Mouse (Mus musculus) urinary bladder, postnatal 10 days (tissue): ENCODE data around the gene Scn4a.

ENCODE experiments used
- DNase-seq: peaks from one replicate; pipeline ENCODE4 v3.0.0; 2022; ENCODE audit warnings: low spot score

The Scn4a gene

DNA sequence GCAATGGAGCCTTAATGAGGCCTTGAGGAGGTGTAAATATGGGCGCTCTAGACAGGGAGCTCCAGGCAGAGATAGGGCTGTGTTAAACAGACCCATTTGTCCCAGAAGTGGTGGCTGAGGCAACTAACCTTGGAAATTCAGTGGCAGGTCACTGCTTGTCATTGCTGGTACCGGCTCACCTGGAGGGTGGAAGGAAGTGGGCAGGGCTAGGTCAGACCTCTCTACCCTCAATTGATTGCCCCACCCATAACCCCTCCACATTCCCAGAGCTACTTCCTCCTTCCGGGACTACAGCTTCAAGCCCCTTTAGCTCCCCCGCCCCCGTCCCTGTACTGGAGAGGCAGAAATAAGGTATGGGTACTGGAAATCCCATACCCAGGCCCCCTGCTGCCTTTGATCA lies 39.6 kb downstream of the Scn4a start:
- DNase-seq: no peak

- DNase-seq: no peak
Observed at GRCm38 (mm10) chr11:106310123-106310522, 43.0 kb downstream of the Scn4a start.

DNA sequence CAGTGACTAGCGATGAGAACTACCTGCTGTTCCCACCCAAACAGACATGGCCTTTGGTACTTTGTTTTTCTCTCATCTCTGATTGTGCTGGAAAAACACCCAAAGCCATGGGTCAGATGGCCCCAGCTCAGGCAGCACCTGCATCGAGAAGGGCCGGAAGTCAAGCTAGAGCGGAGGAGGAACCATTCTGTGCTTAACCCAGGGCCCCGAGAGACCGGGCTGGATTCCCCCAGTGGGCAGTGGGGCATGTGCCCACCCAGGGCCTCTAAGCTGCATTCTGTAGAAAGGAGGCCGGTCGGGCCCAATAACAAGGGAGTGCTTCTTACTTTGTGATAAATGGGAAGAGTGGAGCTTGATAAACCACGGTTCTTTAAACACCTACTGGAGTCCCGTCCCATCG lies 44.9 kb downstream of the Scn4a start:
- no peak for DNase-seq

DNA sequence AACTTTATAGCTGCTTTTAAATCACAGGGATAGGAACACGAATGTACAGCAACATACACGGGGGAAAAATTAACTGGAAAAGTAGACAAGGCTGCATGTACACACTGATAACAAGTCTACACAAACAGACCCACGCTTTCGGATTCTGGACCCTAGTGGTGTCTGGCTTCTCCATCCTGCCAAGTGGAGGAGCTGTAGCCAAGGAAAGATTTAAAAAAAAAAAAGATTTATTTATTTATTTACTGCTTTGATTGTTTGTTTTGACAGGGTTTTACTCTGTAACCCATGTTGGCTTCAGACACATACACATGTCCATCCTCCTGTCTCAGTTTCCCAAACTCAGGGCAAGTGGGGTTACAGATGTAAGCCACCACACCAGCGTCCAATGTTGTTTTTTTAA lies 45.7 kb downstream of the Scn4a start:
- no peak for DNase-seq

GRCm38 (mm10) chr11:106306758-106307157 lies 46.3 kb downstream of the Scn4a start:
- DNase-seq: no peak

GRCm38 (mm10) chr11:106306065-106306385 lies 47.1 kb downstream of the Scn4a start:
- DNase-seq: no peak

DNA sequence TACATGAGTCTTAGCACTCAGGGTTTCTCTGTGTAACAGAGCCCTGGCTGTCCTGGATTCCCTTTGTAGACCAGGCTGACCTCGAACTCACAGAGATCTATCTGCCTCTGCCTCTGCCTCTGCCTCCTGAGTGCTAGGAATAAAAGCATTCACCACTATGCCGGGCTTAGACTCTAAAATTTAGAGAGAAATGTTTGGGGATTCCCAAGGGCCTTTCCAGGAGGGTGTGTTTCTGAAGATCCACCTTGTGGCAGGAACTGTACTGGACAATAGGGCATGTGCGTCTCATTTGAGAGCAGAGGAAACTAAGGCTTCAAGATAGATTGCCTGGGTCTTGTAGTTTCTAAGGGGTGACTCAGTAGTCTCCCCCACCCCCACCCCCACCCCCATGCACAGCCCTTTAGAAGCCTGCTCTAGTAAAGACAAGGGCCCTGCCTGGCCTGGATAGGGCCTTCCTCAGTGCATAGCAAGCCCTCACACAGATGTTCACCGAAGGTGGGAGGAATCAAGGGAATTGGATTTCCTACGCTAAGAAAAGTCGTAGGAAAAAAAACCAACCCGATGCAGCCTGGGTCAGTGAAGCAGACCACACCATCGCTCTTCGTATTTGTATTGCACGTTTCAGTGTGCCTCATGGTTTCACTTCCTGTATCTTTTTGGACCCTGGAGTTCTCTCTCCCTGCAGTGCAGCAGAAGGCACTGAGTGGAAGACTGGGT lies 47.6 kb downstream of the Scn4a start:
- DNase-seq: no peak

DNA sequence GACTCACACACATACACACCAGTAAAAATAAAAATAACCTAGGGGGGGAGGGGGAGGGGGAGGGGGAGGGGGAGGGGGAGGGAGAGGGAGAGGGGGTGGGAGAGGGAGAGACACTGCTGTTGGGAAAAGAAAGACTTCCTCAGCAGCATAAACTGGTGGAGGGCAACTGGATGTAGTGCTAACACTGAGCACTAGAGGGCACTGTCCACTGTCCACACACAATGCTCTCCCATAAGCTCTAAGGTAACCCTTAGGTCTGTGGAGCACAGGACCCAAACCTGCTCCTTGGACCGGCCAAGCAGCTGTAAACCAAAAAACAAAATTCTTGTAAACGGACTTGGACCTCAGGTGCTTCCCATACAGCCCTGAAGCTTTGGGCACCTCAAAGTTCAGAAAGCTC lies 50.5 kb downstream of the Scn4a start:
- DNase-seq: no peak

DNA sequence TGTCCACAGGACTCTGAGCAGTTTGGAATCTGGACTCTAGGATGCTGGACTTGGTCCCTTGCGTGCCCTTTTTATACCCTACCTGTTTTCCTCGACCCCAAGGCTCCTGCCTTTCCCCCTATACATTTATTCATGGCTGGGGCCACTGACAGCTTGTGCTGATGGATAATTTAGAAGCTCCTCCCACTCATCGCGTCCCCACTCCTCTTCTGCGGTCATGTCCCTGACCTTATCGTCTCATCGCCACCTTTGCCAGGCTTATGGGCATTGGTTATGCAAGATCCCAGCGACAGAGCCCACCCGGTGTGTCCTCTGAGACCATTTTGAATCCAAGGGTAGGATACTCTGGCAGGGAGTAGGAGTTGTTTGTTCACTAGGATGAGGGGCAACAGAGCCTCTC lies 51.3 kb downstream of the Scn4a start, which contains the start of gene Gh:
Gh (minus strand) TSS at position 101 of the 400 bp plus-strand sequence.
- no peak for DNase-seq

DNA sequence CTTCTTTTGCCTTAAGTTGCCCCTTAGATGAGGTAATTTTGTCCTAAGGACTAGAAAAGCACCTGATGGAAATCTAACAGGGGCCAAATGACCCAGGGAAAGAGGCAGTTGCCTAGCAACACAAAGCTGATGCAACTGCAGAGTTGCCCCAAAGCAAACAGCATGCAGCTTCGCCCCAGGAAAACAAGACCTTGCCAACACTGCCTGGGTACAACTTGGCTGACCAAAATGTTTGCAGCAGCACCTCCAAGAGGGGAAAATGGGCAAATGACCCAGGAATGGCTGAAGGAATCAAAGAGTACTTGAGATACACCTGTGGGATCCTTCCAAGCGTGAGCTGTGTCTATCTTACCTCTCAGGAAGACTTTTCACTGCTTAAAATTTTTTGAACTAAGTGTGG lies 61.2 kb downstream of the Scn4a start:
- no peak for DNase-seq

- DNase-seq: no peak
Observed at GRCm38 (mm10) chr11:106290376-106290775, 62.7 kb downstream of the Scn4a start.

- DNase-seq: no peak
Observed at GRCm38 (mm10) chr11:106289369-106289768, 63.7 kb downstream of the Scn4a start.

- no peak for DNase-seq
Observed at GRCm38 (mm10) chr11:106286987-106287386, 66.1 kb downstream of the Scn4a start.

GRCm38 (mm10) chr11:106286206-106286605 lies 66.9 kb downstream of the Scn4a start:
- DNase-seq: no peak

GRCm38 (mm10) chr11:106284126-106284525 lies 69.0 kb downstream of the Scn4a start:
- DNase-seq: no peak

DNA sequence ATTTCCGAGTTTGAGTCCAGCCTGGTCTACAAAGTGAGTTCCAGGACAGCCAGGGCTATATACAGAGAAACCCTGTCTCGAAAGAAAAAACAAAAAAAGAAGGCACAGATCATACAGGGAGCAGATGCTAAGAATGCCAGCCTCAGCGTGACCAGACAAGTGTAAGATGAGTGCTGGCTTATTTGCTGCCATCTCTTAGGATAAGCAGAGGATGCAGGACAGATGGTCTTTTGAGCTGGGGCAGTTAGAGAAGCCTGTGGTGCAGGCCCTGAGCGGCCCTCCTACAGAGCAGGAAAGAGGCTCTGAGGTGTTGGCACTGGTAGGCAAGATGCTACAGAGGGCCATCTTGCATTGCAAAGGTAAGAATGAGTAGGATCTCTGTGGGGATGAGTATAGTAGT lies 69.7 kb downstream of the Scn4a start:
- no peak for DNase-seq

GRCm38 (mm10) chr11:106282452-106282851 lies 70.6 kb downstream of the Scn4a start:
- no peak for DNase-seq

- peak; percentile 79 for DNase-seq
Observed at GRCm38 (mm10) chr11:106276454-106276853, 76.6 kb downstream of the Scn4a start, which contains the start of gene Tcam1. Tcam1 (plus strand) TSS chr11:106276672.

GRCm38 (mm10) chr11:106274971-106275411 lies 78.1 kb downstream of the Scn4a start:
- DNase-seq: no peak

- no peak for DNase-seq
Observed at GRCm38 (mm10) chr11:106274374-106274773, 78.7 kb downstream of the Scn4a start.

GRCm38 (mm10) chr11:106273811-106274210 lies 79.3 kb downstream of the Scn4a start:
- no peak for DNase-seq

GRCm38 (mm10) chr11:106273311-106273684 lies 79.8 kb downstream of the Scn4a start:
- no peak for DNase-seq

- DNase-seq: peak; percentile 98
Observed at GRCm38 (mm10) chr11:106272644-106273310, 80.3 kb downstream of the Scn4a start, which contains the start of gene Smarcd2. Smarcd2 (minus strand) TSS chr11:106272972.
